Mouse (Mus musculus) megakaryocyte, adult 5-6 weeks (primary cell): Measurements from ENCODE around the gene Mettl6. TPM values are rescaled to one million over a fixed set of nuclear protein-coding genes. Genes with fewer than 3 reads are reported as not detected.
"Not testable (repeated sequence)": the region's sequence is repeated elsewhere in the genome, so short reads cannot be mapped to it uniquely, and the experiment has no call there.

ENCODE experiments used
- ATAC-seq: 2 replicates; pipeline ENCODE4 v1.8.0; 2016; ENCODE audit warnings: mild to moderate bottlenecking, inconsistent platforms; ENCODE audit not compliant: poor library complexity, severe bottlenecking
- total RNA-seq, 2 experiments: library from RNA; stranded (forward) in 1 of 2; stranded (reverse) in 1 of 2; fragments of 153-499, 151-499 nt in 1 of 2; fragments of 221-1000, 200-1000 nt in 1 of 2; gene quantifications; 2 replicates each; pipeline versions ENCODE4 v1.2.3 to v1.2.4; 2015 to 2017

The Mettl6 gene
- total RNA-seq, 2 experiments from 2014 or later = 17.8 to 51.6 TPM

DNA sequence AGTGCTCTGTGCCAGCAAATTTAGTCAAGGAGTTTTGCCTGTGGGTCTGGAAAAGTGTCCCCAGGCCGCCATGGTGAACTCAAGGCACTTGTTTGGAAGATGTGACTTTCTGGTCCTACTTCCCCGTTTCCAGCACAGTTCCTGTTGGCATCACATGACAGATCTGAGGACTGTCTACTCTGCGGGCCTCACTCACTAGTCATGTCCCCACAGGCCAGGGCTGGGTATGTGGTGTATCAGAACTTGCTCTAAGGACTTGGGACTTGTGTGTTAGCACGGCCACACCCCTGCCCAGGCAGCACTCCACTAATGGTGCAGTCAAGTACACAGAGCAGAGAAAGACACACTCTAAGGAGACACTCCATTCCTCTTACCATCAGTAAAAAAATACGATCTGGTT lies 12.4 kb downstream of the Mettl6 start:
- ATAC-seq = no peak

DNA sequence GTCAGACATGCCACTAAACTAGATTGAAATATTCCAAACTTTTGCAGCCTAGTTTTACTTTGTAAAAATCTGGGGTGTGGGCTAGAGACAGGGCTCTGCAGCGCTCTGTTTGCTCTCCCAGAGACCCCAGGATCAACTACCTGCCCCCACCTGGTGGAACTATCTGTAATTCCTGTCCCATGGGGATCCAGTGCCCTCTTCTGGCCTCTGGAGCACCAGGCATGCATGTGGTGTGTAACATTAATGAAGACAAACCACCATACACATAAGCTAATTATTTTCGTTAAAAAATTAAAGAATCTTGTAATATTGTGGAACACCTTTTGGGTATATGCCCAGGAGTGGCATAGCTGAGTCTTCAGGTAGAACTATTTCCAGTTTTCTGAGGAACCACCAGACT lies 21.5 kb downstream of the Mettl6 start:
- no peak for ATAC-seq

DNA sequence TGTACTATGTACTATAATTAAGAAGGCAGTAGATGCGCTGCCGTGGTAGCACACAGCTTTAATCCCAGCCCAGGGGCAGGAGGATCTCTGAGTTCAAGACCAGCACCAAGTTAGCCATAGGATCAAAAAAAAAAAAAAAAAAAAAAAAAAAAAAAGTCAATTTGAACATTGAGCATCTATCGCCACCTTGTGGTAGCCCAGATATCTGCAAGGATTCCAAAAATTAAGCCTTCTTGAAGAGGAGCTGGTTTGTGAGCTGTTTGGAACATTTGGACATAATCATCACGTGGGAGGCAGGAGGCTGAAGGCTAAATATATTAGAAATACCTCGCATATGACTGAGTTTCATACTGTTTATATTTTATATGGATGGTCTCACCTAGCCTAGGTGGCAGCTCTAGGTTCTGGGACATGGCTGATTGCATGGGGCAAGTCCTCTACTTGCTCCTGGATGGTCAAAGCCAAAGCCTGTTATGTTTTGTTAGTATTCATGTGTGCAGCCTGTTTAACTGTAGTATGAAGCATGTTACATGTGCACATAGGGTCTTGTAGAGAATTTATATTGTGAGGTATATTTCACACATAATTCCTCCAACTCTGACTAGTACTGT lies 22.3 kb downstream of the Mettl6 start:
- peak; percentile 54 for ATAC-seq

DNA sequence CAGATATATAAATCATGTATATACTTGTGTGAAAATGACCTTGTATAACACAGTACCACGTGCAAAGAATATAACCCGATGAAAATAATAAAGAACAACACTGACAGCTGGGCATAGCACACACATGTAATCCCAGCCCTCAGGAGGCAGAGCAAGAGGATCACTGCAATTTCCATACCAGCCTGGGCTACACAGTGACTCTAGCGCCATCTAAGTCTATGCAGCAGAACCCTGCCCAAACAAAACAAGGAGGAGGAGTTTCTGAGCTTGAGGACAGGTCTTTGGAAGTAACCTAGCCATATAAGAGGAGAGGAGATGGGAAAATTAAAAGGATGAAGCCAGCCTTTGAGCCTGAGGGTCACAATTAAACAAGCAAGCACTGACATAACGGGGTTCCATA lies 25.1 kb downstream of the Mettl6 start:
- no peak for ATAC-seq

DNA sequence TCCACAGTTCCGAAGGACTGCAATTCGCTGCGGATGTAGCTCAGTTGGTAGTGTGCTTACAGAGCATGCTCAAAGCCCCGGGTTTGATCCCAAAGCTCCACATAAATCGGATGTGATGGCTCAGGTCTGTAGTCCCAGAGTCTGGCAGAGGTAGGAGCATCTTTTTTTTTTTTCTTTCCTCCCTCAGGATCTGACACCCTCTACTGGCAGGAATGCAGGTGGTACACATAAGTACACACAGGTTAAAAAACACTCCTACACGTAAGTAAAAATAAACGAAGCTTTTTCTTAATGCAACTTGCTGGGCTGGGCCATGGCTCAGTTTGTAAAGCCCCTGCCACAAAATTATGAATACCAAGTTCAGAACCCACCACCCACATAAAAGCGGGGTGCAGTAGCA lies 30.7 kb downstream of the Mettl6 start:
- ATAC-seq = no peak

DNA sequence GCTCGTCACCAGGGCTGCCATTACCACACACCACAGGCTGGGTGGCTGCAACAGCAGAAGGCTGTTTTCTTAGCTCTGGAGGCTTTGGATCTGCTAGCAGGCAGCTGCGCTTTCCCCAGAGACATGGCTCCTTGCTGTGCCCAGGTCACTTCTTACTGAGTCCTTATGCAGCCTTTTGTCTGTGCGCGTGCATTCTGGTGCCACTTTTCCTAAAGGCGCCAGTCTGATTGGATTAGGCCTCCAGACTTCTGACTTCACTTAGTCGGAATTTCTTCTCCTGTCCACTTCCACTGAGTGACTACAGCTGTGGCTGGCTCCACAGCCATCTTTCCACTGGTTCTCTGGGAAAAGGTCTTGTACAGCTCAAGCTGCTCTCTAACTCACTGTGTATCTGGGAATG lies 32.0 kb downstream of the Mettl6 start:
- ATAC-seq = no peak

DNA sequence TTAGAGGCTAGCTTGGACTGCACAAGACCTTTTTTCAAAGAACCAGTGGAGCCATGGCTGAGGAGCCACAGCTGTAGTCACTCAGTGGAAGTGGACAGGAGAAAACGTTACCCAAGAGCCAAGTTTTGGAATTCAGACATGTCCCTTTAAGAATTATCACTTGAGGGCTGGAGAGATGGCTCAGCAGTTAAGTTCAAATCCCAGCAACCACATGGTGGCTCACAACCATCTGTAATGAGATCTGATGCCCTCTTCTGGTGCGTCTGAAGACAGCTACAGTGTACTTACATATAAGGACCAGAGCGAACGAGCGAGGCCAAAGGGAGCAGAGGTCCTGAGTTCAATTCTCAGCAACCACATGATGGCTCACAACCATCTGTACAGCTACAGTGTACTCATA lies 32.6 kb downstream of the Mettl6 start:
- ATAC-seq = not testable (repeated sequence)

DNA sequence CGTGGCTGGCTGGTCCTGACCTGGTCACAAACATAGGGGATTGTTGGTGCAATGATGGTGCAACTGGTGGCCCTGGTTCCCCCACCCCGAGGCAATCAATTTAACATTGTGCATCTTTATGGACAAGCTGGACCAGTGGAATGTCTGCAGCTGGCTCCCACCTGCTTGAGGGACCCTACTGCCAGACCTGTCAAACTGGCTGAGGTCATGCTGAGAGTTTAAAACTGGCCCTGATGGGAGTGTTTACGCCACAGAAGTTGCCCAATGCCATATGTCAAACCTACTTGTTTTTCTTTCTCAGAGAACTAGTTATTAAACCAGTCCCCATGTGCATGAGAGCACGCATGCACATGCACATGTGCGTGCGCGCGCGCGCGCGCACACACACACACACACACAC lies 36.8 kb downstream of the Mettl6 start:
- ATAC-seq = no peak

DNA sequence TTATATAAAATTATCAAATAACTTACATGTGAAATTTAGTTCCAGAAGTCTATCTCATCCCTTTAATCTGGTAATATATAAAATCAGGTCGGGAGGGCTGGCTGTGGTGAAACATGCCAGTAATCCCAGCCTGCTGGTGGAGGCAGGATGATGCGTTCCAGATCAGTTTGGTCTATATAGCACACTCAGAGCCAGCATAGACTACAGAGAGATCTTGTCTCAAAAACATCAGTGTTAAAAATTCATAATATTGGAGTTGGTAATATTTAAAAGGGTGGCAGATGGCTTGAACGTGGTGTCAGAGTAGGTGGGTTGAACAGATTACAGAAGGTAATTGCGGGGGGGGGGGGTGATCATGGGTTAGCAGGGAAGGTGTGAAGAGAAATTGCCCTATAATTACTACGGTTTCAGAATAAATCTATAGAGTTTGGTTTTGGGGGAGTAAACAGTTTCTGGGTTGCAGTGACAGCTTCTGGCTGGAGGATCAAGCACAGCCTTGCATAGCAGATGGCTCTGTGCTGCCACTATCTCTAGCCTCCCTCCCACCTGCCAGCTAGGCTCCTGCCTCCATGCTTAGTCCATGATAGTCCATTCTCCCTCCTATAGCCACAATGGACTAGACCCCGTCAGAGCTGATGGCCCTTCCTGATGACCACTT lies 38.6 kb downstream of the Mettl6 start:
- no peak for ATAC-seq

DNA sequence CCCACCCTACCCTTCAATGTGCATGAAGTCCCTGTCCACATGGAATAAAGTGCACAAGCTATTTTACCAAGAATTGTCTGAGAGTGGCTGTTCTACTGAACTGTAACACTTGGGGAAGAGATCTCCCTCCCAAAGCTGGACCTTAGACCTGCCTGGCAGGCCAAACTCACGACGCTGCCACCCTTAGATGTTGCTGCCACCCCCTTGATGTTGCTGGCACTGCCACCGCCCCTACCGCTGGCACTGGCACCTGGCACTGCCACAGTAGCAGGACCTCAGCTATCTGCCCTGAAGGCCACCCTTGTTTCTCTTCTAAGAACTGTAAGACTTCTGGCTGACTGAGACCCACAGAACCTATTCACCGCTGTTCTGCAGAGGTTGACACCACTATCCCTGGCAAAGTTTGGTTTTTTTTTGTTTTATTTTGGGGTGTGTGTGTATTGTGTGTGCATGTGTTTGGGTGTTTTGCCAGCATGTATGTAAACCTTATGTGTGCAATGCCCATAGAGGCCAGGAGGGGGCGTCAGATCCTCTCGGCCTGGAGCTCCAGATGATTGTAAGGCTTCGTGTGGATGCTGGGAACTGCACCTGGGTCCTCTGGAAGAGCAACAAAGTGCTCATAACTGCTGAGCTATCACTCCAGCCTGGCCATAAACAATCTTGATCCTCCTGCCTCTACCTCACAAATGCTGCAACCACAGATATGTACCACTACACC lies 39.8 kb downstream of the Mettl6 start:
- ATAC-seq = no peak

DNA sequence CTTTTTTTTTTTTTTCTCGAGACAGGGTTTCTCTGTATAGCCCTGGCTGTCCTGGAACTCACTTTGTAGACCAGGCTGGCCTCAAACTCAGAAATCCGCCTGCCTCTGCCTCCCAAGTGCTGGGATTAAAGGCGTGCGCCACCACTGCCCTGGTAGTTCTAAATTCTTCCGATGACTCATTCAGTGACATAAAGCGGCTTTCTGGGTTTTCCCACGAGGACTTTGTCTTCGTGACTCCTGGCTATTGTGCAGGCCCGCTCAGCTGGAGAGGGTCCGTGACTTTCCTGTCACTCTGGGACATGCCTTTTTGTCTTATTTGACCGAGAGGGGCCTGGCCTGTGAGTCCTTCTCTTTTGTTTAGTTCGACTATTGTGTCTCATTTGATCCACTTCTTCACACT lies 40.9 kb downstream of the Mettl6 start:
- not testable (repeated sequence) for ATAC-seq

DNA sequence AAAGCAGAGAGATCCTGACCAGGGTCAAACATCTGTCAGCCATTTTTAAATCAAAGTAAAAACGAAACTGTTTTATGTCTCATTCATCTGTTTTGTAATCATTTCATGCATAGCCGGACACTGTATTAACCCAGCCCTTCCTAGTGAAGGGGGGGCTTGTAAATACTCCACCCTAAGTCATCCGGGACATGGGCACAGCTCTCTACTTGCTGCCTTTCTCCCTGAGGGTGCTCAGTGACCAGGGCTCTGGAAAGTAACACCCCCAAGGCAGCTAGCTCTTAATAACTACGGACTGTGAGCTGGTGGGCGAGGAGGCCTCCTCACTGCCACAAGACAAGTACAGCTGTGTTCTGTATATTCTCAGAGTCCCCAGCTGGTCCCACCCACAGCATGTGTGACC lies 45.8 kb downstream of the Mettl6 start:
- ATAC-seq = no peak

DNA sequence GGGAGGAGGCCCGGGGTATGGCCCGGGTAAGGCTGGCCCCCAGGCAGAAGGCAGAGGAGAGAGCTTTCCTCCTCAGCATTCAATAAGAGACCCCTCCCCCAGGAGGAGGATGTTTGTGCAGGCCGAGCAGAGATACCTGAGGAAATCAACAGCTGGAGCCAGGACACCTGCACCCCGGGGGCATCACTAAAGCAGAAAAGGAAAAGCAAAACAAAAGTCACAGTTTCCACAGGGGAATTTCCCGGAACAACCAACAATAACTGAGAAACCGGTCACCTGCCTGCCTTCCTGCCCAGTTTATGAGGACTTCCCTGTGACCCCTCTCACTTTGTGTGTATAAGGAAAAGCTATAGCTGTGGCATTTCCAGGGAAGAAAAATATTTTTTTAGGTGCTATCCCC lies 51.2 kb downstream of the Mettl6 start:
- no peak for ATAC-seq

DNA sequence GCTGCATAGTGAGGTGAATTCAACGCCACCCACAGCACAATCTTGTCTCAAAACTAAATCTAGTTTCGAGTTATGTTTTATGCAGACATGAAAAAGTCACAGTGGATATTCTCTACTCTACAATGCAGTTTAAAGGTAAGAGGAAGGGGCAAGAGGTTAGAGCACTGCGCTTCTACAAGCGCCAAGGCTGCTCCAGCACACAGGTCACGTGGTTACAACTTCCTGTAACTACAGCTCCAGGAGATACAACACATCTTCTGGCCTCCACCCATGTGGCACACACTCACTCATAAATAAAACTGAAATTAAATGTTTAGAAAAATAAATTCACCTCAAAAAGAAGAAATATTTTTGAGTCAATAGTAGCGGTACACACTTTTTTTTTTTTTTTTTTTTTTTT lies 54.1 kb downstream of the Mettl6 start:
- ATAC-seq = no peak

DNA sequence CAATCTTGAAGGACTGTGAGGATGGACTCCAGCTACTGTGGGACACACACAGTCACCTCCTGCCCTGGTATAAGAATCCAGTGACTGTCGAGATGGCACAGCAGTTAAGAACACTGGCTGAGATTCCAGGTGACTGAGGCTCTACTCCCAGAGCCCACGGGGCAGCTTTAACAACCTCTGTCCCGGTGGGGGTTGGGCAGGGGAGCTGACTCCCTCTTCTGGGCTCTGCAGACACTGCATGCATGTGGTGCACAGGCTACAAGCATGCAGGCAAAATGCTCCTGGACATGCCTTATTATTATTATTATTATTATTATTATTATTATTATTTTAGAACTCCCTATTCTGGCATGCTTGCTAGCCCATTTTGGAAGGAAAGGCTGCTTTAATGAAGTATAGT lies 54.6 kb downstream of the Mettl6 start:
- no peak for ATAC-seq

DNA sequence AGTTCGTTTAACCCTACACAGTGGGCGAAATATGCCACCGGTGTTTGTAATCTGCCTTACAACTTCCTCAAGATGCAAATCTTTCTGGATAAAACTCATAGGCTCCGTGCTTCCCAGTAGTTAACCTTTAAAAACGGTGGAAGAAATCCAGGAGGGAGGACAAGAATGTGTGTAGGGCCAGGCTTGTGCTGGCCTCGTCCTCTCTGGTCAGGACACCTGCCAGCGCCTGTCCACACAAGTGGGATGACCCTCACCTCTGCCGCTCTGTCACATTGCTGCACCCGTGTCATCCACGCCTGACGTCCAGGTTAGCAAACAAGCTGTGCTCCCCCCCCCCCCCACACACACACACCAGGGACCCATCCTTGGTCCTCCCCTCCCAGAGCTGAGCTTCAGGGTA lies 55.6 kb downstream of the Mettl6 start:
- no peak for ATAC-seq

DNA sequence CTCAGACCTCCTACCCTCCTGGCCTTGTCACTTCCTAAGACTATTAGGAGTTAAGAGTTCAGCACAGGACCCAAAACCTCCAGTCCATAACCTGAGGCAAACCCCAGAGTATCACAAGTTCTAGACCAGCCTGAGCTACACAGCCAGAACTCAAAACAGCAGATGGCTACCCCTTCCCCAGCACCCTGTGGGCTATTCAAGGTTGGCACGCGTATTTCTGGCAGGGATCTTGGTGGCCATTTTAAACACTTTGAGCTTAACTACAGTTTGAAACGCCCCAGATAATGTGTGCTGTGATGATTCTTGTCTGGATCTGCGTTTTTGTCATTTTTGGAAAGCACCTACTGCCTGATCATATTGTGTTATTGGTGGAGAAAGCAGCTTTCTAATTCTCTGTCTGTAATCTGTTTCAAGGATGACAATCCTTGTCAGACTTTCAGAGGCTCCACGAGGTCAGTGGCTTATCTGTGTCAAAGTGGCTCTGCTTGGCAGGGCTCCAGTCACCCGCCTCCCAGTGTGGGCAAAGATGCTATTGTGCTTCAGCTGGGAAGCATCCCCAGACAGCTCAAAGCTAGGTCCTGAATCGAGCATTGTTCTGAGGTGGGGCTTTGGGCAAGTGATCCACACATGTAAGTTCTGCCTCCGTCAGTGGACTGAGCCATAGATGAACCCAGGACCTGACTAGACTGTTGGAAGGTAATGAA lies 56.9 kb downstream of the Mettl6 start:
- no peak for ATAC-seq

DNA sequence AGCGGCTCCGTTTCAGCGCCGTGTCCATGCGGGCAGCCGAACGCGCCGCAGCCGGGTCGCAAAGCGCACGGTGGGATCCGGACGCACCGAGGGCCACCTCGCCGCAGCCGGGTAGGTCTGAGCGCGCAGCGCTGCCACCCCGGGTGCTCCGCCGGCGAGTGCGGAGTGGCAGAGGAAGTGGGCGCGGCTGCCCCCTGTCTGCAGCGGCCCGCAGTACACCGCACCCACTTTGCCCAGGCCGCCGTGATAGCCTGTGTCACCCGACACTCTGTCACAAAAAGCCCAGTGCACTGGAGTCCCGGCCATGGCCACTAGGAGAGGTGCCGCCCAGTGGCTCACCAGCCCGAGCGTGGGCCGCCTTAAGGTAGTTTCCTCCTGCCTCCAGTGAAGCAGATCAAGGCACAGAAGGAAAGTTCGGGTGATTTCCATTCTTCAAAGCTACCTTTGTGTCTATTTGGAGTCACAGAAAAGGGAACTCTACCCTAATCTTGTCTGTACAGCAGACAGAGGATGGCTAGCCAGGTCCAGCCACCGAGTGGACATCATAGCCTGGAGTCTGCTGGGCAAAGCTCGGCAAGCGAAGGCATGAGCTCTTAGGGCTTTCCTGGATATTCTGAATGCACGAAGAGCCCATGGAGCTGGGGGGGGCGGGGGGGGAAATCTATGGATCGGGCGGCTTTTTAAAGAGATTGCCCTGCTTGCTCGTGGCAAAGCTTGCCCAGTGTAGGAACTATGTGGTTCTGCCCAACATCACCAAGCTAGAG lies 58.7 kb downstream of the Mettl6 start, which contains the start of gene Sh3bp5:
Gene Sh3bp5 (minus strand): TSS at position 149 of the 764 bp plus-strand sequence.
- ATAC-seq = peak; percentile 99

DNA sequence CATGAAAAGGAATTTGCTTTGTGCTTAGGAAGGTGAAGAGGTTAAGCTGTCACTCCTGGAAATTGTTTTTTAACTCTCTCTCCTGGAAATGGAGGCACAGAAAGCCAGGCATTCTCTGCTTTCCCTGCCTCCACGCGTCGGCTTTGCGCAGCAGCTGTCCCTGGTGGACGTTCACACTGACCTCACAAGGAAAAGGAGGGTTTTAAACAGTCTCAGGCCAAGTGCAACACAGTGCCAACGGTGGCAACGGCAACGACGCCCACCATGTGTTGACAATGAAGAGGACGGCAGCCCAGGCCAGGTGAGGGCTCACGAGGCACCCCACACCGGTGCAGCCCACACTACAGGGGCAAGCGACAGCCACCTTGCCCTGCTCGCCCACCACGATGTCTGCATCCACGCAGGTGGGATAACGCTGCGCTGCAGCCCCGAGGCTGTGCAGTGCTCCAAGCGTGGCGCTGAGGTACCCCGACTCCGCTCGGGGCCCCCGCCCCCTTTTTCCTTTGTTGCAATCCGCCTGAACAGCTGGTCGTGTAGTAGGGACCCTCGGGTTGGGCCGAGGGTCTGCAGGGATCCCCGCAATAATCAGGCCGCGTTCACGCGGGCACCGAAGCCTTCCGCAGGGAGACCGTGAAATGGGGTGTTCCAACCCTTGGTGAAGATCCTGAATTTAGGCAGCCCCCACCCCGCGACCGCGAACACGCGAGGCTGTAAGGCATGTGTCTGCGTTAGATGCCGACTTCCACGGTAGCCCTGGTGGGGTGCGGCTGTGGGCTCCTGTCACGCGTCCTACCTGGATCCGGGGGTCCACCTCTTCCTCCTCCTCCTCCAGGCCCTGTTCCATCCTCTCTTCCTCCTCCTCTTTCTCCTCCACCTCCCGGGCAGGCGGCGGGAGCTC lies 59.6 kb downstream of the Mettl6 start:
- ATAC-seq = 0 out of 2 replicates have a peak, but pooled peaks have one; percentile 4

DNA sequence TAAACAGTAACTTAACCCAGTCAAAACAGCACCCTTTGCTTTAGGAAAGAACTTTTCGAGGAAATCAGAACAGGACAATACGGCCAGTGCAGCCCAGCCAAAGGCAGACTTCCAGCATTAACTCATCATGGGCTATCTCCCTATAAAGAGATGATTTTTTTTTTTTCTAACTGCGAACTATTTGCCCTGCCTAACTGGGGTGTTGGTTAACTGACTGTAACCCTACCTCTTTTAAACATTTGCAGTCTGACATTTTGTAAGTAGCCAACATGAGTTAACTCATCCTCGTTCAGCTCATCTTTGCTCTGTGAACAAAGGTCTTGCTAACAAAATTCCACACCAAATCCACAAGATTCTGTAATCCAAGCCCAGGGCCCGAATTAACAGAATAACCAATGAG lies 60.4 kb downstream of the Mettl6 start:
- ATAC-seq = no peak
